Mouse (Mus musculus): ENCODE measurements at regions not wholly inside any gene's neighbourhood (a gene's known extent, or its start where the extent isn't known, plus 50 kb on each side); places are given as distances from the start of the nearest gene placed in this dataset.

- no peaks in the 10 kb centered on the region for H3K9me3 ChIP-seq
- H3K4me1 ChIP-seq, result no peaks in the 10 kb centered on the region
- H3K4me2 ChIP-seq (replicated peaks), result no peak overlapping the region
- H3K36me3 ChIP-seq, result no peaks in the 10 kb centered on the region
- H3K27ac ChIP-seq, result no peak overlapping the region
- no peak overlapping the region for H3K4me3 ChIP-seq
- WGBS, result 78% methylated on average over 12 of the region's 12 CpGs
- H3K27me3 ChIP-seq (replicated peaks), result no peaks in the 10 kb centered on the region
- no peak for ATAC-seq (ENCODE audit: low FRiP score, low read depth)
- no peak overlapping the region for H3K9ac ChIP-seq
Observed at GRCm38 (mm10) chr15:87411978-87412377, 132.1 kb upstream of the Fam19a5 start.

GRCm38 (mm10) chr15:87415996-87416395, 128.1 kb upstream of the Fam19a5 start:
- no peak for ATAC-seq (ENCODE audit: low FRiP score, low read depth)
- WGBS, result 88% methylated on average over 7 of the region's 7 CpGs
- H3K4me2 ChIP-seq (replicated peaks), result no peak overlapping the region
- H3K27me3 ChIP-seq (replicated peaks), result no peaks in the 10 kb centered on the region
- H3K9me3 ChIP-seq, result no peaks in the 10 kb centered on the region
- no peak overlapping the region for H3K9ac ChIP-seq
- no peaks in the 10 kb centered on the region for H3K36me3 ChIP-seq
- H3K27ac ChIP-seq, result no peak overlapping the region
- no peaks in the 10 kb centered on the region for H3K4me1 ChIP-seq
- no peak overlapping the region for H3K4me3 ChIP-seq

GRCm38 (mm10) chr15:87421743-87422142, 122.4 kb upstream of the Fam19a5 start:
- Histone ChIP-seq H3K4me1 (no peaks in the 10 kb centered on the region), H3K9ac (no peak overlapping the region), H3K27me3 (replicated peaks) (no peaks in the 10 kb centered on the region), H3K4me3 (no peak overlapping the region), H3K36me3 (no peaks in the 10 kb centered on the region), H3K27ac (no peak overlapping the region), H3K4me2 (replicated peaks) (no peak overlapping the region), H3K9me3 (no peaks in the 10 kb centered on the region)
- ATAC-seq (ENCODE audit: low FRiP score, low read depth), result no peak
- WGBS, result 88% methylated on average over 4 of the region's 4 CpGs

GRCm38 (mm10) chr15:87433306-87433705, 110.8 kb upstream of the Fam19a5 start:
- Histone ChIP-seq H3K36me3 (no peaks in the 10 kb centered on the region), H3K4me2 (replicated peaks) (no peak overlapping the region), H3K9ac (no peak overlapping the region), H3K27ac (no peak overlapping the region), H3K9me3 (no peaks in the 10 kb centered on the region), H3K4me3 (no peak overlapping the region), H3K27me3 (replicated peaks) (no peaks in the 10 kb centered on the region), H3K4me1 (no peaks in the 10 kb centered on the region)
- no peak for ATAC-seq (ENCODE audit: low FRiP score, low read depth)
- WGBS, result 93% methylated on average over 6 of the region's 6 CpGs

- no peak overlapping the region for H3K9ac ChIP-seq
- 93% methylated on average over 12 of the region's 12 CpGs for WGBS
- H3K4me3 ChIP-seq, result no peak overlapping the region
- no peak overlapping the region for H3K27ac ChIP-seq
- H3K27me3 ChIP-seq (replicated peaks), result no peaks in the 10 kb centered on the region
- ATAC-seq (ENCODE audit: low FRiP score, low read depth), result no peak
- H3K4me2 ChIP-seq (replicated peaks), result no peak overlapping the region
- no peaks in the 10 kb centered on the region for H3K4me1 ChIP-seq
- H3K9me3 ChIP-seq, result no peaks in the 10 kb centered on the region
- H3K36me3 ChIP-seq, result no peaks in the 10 kb centered on the region
Observed at GRCm38 (mm10) chr15:87433901-87434300, 110.2 kb upstream of the Fam19a5 start.

GRCm38 (mm10) chr15:87435566-87435965, 108.5 kb upstream of the Fam19a5 start:
- ATAC-seq (ENCODE audit: low FRiP score, low read depth), result no peak
- no peaks in the 10 kb centered on the region for H3K4me1 ChIP-seq
- H3K27ac ChIP-seq, result no peak overlapping the region
- 91% methylated on average over 2 of the region's 2 CpGs for WGBS
- H3K4me2 ChIP-seq (replicated peaks), result no peak overlapping the region
- H3K9ac ChIP-seq, result no peak overlapping the region
- no peaks in the 10 kb centered on the region for H3K9me3 ChIP-seq
- H3K36me3 ChIP-seq, result no peaks in the 10 kb centered on the region
- H3K27me3 ChIP-seq (replicated peaks), result no peaks in the 10 kb centered on the region
- H3K4me3 ChIP-seq, result no peak overlapping the region

- Histone ChIP-seq H3K4me1 (no peaks in the 10 kb centered on the region), H3K27ac (no peak overlapping the region), H3K36me3 (no peaks in the 10 kb centered on the region), H3K9me3 (no peaks in the 10 kb centered on the region), H3K4me2 (replicated peaks) (no peak overlapping the region), H3K9ac (no peak overlapping the region), H3K4me3 (no peak overlapping the region), H3K27me3 (replicated peaks) (no peaks in the 10 kb centered on the region)
- WGBS, result 83% methylated on average over 5 of the region's 5 CpGs
- no peak for ATAC-seq (ENCODE audit: low FRiP score, low read depth)
Observed at GRCm38 (mm10) chr15:87437611-87438010, 106.5 kb upstream of the Fam19a5 start.

- H3K36me3 ChIP-seq, result no peaks in the 10 kb centered on the region
- H3K9me3 ChIP-seq, result no peaks in the 10 kb centered on the region
- H3K4me2 ChIP-seq (replicated peaks), result no peak overlapping the region
- no peak overlapping the region for H3K4me3 ChIP-seq
- H3K4me1 ChIP-seq, result no peaks in the 10 kb centered on the region
- H3K27me3 ChIP-seq (replicated peaks), result no peaks in the 10 kb centered on the region
- H3K27ac ChIP-seq, result no peak overlapping the region
- no peak for ATAC-seq (ENCODE audit: low FRiP score, low read depth)
- H3K9ac ChIP-seq, result no peak overlapping the region
- WGBS, result 9% methylated on average over 1 of the region's 1 CpGs
Observed at GRCm38 (mm10) chr15:87458932-87459331, 85.2 kb upstream of the Fam19a5 start.

- Histone ChIP-seq H3K4me2 (replicated peaks) (no peak overlapping the region), H3K9me3 (no peaks in the 10 kb centered on the region), H3K4me3 (no peak overlapping the region), H3K4me1 (no peaks in the 10 kb centered on the region; the same call in 1 of the 2 replicates), H3K27ac (no peak overlapping the region), H3K27me3 (replicated peaks) (no peaks in the 10 kb centered on the region), H3K9ac (no peak overlapping the region), H3K36me3 (no peaks in the 10 kb centered on the region)
- ATAC-seq (ENCODE audit: low FRiP score, low read depth), result no peak
- WGBS, result 46% methylated on average over 11 of the region's 11 CpGs
Observed at GRCm38 (mm10) chr15:87476247-87476646, 67.9 kb upstream of the Fam19a5 start.

GRCm38 (mm10) chr15:87476862-87477490, 67.1 kb upstream of the Fam19a5 start:
- Histone ChIP-seq H3K9me3 (no peaks in the 10 kb centered on the region), H3K4me2 (replicated peaks) (no peak overlapping the region), H3K9ac (no peak overlapping the region), H3K27ac (no peak overlapping the region), H3K4me1 (no peaks in the 10 kb centered on the region; the same call in 1 of the 2 replicates), H3K4me3 (no peak overlapping the region), H3K27me3 (replicated peaks) (0 out of 2 replicates have a peak, but pooled peaks cover under 1% of the 10 kb centered on the region), H3K36me3 (no peaks in the 10 kb centered on the region)
- ATAC-seq (ENCODE audit: low FRiP score, low read depth), result no peak
- 68% methylated on average over 14 of the region's 14 CpGs for WGBS

- no peak for ATAC-seq (ENCODE audit: low FRiP score, low read depth)
- Histone ChIP-seq H3K4me2 (replicated peaks) (no peak overlapping the region), H3K27ac (no peak overlapping the region), H3K4me3 (no peak overlapping the region), H3K9ac (no peak overlapping the region), H3K36me3 (no peaks in the 10 kb centered on the region), H3K9me3 (no peaks in the 10 kb centered on the region), H3K4me1 (no peaks in the 10 kb centered on the region; the same call in 1 of the 2 replicates), H3K27me3 (replicated peaks) (0 out of 2 replicates have a peak, but pooled peaks cover 3% of the 10 kb centered on the region)
- WGBS, result 86% methylated on average over 3 of the region's 3 CpGs
Observed at GRCm38 (mm10) chr15:87480758-87481157, 63.3 kb upstream of the Fam19a5 start.

Data from neural tube, embryonic 12.5 days (tissue).